Mouse (Mus musculus): ENCODE measurements around the gene Arhgap23.

Arhgap23 gene

DNA sequence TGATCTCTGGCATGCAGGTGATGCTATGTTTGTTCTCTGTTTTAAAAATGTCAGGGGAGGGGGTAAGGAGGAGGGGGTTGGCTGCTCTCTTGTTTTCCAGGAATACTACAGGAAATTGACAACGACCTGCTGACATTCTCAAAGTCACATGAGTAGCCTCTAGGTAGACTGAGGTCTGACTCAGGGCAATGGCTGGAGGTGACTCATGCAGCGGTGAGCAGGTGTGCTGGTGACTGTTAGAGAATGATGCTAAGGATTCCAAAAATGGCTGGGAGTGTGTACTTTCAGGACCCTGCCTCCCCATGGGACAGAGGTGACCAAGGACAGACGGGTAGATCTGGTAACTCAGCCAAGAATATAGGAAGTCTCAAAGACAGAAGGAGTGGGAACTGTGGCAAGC lies 92.9 kb downstream of the Arhgap23 start:
- DNase-seq = no peak

DNA sequence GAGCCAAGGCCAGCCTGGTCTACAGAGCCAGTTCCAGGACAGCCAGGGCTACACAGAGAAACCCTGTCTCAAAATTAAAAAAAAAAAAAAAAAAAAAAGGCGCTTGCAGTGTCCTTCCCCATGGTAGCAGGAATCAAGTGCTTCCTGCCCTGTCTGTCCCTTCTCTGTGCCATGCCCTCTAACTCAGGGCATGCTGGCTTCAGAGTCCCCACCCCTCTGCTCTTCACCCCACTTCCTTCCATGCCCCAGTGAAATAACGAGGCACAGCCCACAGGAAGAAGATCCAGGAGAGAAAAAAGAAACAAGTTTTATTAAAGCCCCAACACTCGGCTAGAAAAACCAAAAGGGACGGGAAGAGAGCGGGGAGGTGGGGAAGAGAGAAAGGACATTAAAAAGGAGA lies 93.7 kb downstream of the Arhgap23 start:
- no peak for DNase-seq

- no peak for DNase-seq
Observed at GRCm38 (mm10) chr11:97509715-97510485, 94.6 kb downstream of the Arhgap23 start.

- DNase-seq = peak; percentile 68 to 90
Observed at GRCm38 (mm10) chr11:97510966-97511660, 95.8 kb downstream of the Arhgap23 start.

DNA sequence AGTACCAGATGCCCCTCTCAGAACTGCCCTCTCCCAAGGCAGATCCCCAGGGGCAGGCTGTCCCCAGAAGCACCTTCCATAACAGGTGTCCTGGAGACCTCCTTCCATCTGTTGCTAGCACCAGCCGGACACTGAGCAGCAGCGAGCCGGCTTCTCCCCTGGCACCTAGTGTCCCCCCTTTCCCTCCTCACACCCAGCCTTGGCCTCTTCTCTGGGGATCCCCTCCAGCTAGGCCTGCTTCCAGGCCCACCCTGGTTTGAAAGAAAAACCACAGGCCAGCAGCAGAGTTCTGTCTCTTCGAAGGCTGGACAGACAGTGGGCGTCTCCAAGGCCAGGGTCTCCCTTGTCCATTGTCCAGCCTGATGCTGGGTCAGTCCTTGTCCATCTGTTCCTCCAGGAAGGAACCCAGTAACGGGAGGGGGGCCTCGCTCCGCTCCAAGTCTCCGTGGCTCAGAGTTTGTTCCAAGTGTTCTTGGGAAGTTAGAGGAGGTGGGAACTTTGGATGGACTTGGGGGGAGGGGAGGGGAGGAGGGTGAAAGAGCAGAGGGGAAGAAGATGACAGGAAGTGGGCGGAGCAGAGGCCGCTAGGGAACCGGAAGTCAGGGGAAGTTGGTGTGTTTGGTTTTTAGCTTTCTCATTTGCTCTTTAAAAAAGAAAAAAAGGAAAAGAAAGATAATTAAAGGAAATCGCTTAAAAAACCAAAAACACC lies 96.5 kb downstream of the Arhgap23 start:
- DNase-seq = peak; percentile 59 to 74

GRCm38 (mm10) chr11:97512511-97512910 lies 97.2 kb downstream of the Arhgap23 start:
- peak; percentile 43 to 68 for DNase-seq

- DNase-seq = no peak
Observed at GRCm38 (mm10) chr11:97513066-97513465, 97.7 kb downstream of the Arhgap23 start.

DNA sequence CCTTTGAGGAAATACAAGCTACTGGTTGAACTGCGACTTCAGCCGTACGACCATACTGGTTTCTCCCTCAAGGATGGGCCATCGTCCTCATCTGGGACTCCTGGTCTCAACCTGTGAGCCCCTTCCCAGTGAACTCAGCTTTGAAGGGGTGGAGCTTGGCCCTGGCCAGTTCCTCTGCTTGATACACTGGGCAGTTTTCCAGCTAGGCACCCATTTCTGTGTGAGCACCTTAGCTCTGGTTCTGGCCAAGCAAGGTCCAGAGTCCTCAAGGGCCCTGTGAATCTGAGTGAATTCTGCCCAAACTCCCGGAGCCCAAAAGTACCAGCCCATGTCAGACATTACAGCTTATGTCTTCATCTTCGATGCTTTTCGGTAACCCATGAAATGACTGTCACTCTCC lies 105.2 kb downstream of the Arhgap23 start:
- DNase-seq = peak; percentile 82 to 88

DNA sequence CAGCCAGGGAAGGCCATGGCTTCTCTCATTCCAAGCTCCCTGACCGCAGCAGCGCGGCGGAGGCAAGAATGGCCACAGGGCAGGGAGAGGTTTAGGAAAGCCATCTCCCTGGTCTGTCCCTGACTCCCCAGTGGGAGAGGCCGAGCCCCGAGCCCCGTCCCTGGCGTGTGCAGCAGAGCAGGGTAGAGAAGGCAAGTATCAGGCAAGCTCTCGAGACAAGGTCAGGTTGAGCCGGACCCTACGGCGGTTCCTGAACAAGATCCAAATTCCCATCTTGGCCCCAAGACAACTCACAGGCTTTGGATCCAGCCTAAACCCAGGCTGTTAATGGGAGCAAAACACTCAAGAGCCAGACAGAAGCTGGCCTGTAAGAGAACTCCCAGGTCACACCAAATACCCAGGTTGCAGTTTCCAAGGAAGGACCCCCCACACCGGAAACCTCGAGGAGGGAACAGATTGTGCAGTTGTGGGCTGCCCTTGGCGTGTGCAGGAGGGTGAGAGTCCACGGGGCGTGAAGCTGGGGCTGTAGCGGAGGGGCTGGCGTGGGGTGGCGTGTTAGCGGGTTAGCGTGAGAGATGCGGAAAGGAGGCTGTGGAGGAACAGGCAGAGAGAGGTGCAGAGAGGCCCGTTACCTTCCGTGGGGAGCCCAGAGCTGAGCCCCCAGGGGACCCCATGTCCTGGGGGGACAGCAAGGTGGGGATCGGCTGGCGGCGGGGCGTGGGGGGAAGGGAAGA lies 106.6 kb downstream of the Arhgap23 start:
- DNase-seq = peak; percentile 58 to 62

GRCm38 (mm10) chr11:97523107-97523506 lies 107.8 kb downstream of the Arhgap23 start:
- DNase-seq = no peak

- peak; percentile 73 to 80 for DNase-seq
Observed at GRCm38 (mm10) chr11:97523827-97524261, 108.5 kb downstream of the Arhgap23 start.

GRCm38 (mm10) chr11:97524306-97524705 lies 109.0 kb downstream of the Arhgap23 start:
- DNase-seq = no peak

- DNase-seq = no peak
Observed at GRCm38 (mm10) chr11:97525313-97525712, 110.0 kb downstream of the Arhgap23 start.

DNA sequence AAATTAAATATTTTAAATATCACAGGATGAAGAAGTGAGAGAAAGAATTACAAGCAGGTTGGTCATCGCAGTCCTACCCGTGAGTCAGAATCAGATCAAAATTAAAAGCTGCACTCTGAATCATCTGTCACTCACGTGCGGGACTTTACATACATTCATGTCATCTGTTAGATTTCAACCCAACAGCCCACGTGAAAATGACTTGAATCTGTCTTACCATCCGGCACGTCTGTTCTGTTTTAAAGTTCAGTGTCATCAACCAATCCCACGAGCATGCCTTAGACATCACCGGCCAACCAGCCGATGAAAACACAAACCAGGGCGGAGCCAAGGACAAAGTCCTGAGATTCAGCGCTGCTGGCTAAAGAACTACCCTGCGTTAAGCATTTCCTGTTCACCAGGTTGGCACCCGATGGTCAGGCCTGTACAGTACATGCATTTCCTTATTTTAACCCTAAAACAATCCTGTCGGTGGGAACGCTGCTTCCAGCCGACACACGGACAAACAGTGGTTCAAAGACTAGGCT lies 113.0 kb downstream of the Arhgap23 start:
- DNase-seq = peak; percentile 80 to 83

GRCm38 (mm10) chr11:97530069-97530468 lies 114.7 kb downstream of the Arhgap23 start:
- no peak for DNase-seq

DNA sequence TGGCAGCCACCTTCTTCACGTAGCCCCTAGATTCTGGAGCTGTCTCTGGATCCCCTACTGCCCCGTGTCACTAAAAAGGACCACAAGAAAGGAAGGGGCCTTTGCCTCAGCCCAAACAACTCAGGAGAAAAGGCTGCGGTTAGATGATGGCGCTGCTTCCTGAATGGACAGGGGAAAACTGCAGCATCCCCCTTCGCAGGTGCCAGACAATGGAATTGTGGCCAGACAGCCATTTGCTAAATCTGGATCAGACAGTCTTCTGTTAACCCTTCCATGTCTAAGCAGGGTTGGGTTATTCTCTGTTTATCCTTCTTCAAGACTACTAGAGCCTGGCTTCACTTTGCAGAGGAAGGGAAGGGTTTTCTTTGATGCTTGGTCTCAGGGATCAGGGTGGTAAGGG lies 115.6 kb downstream of the Arhgap23 start:
- no peak for DNase-seq

- DNase-seq = peak; percentile 85 to 96
Observed at GRCm38 (mm10) chr11:97531381-97532260, 116.3 kb downstream of the Arhgap23 start.

- DNase-seq = no peak
Observed at GRCm38 (mm10) chr11:97532354-97532753, 117.0 kb downstream of the Arhgap23 start.

DNA sequence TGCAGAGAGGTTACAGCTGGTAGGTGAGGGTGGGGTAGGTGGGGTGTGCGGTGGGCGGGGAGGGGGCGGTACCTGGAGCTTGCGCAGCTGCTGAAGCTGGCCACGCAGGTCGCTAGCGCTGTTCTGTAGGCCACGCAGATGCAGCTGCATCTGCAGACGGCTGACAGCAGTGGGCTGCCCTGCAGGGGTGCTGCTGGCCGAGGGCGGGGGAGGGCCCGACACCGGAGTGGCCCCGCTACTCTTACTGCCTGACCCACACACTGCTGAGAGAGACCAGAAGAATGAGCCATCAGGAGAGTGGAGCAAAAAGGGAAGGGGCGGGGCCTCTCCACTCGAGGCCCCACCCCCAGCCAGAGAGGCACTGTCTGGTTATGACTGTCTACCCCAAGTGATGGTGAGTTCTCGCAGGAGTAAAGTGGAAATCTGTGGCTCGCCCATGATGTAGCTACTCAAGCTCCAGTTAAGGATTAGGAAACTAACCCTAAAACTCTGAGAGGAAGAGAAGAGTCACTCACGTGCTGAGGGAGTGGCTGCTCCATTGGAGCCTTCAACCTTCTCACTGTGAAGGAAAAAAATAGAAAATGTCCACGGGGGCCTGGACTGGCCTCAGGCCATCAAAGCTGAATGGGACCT lies 117.7 kb downstream of the Arhgap23 start:
- peak in 1 of 2 experiments; percentile 32 for DNase-seq

DNA sequence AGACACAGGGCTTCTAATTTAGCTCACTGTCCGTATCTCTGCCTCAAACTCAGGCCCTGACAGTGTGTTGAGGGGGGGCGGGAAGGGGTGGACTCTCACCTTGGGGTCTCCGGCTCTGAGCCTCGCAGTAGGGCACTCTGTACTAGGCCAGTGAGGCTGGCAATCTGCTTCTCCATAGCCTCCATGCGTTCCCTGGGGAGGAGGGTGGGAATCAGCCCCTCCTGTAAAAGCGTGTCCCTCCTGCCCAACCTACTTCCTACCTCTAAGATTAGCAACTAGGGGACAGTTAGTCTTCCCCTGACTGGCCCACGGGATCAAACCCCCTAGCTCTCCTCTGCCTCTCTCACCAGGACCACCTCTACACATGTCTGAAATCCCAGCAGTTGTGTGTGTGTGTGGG lies 118.3 kb downstream of the Arhgap23 start:
- DNase-seq = no peak
